Mouse (Mus musculus) adrenal gland, postnatal 4 days (tissue): ENCODE measurements around the gene Syngr4. TPM values are rescaled to one million over a fixed set of nuclear protein-coding genes. Genes with fewer than 3 reads are reported as not detected.
"Not testable (repeated sequence)": the region's sequence is repeated elsewhere in the genome, so short reads cannot be mapped to it uniquely, and the experiment has no call there.

ENCODE experiments used
- DNase-seq, 2 experiments: peaks; one replicate each; pipeline ENCODE4 v3.0.0; 2021 to 2022; ENCODE audit warnings: low spot score in 2 of 2, mixed read lengths in 2 of 2
- total RNA-seq, 2 experiments: library from RNA; stranded (reverse); gene quantifications; 2 replicates each; pipeline ENCODE4 v1.2.3; 2021

Gene Syngr4
- total RNA-seq, 2 experiments from 2014 or later = 0.79 to 0.95 TPM

GRCm38 (mm10) chr7:45916056-45917003, 19.8 kb upstream of the Syngr4 start:
- DNase-seq = peak; percentile 68 to 71

GRCm38 (mm10) chr7:45915011-45915410, 18.5 kb upstream of the Syngr4 start:
- no peak for DNase-seq

- no peak for DNase-seq
These were observed 17.6 kb upstream of the Syngr4 start for GRCm38 (mm10) chr7:45914067-45914466.

- DNase-seq = no peak
These were observed 12.6 kb upstream of the Syngr4 start for GRCm38 (mm10) chr7:45909145-45909544.

- DNase-seq = no peak
These were observed 11.9 kb upstream of the Syngr4 start for GRCm38 (mm10) chr7:45908384-45908783.

GRCm38 (mm10) chr7:45906622-45907021, 10.1 kb upstream of the Syngr4 start:
- DNase-seq = no peak

- no peak for DNase-seq
These were observed 6.0 kb upstream of the Syngr4 start for GRCm38 (mm10) chr7:45902481-45903002.

- no peak for DNase-seq
These were observed 5.0 kb upstream of the Syngr4 start for GRCm38 (mm10) chr7:45901562-45901961.

- DNase-seq = not testable (repeated sequence)
These were observed 1.6 kb upstream of the Syngr4 start for GRCm38 (mm10) chr7:45898125-45898524.

GRCm38 (mm10) chr7:45897258-45897757, 794 bp upstream of the Syngr4 start:
- peak in 1 of 2 experiments; percentile 37 for DNase-seq

GRCm38 (mm10) chr7:45895931-45896516, 490 bp downstream of the Syngr4 start:
- DNase-seq = no peak

- DNase-seq = no peak
These were observed 3.9 kb downstream of the Syngr4 start for GRCm38 (mm10) chr7:45892651-45893050.

- DNase-seq = no peak
These were observed 9.3 kb downstream of the Syngr4 start for GRCm38 (mm10) chr7:45887246-45887645.

- no peak for DNase-seq
These were observed 15.5 kb downstream of the Syngr4 start for GRCm38 (mm10) chr7:45881011-45881410.

GRCm38 (mm10) chr7:45880531-45880930, 16.0 kb downstream of the Syngr4 start:
- DNase-seq = no peak

- not testable (repeated sequence) for DNase-seq
These were observed 18.2 kb downstream of the Syngr4 start, which contains the start of gene Grin2d for GRCm38 (mm10) chr7:45878278-45878677. TSS of gene Grin2d (minus strand) at chr7:45878378.

GRCm38 (mm10) chr7:45876895-45877294, 19.6 kb downstream of the Syngr4 start:
- DNase-seq = no peak

GRCm38 (mm10) chr7:45873061-45873947, 23.2 kb downstream of the Syngr4 start:
- peak; percentile 33 to 53 for DNase-seq

- peak; percentile 79 to 82 for DNase-seq
These were observed 23.9 kb downstream of the Syngr4 start, which contains the start of gene Kdelr1 for GRCm38 (mm10) chr7:45872624-45873023. TSS of gene Kdelr1 (plus strand) at chr7:45872772.

GRCm38 (mm10) chr7:45870282-45871058, 26.0 kb downstream of the Syngr4 start:
- no peak for DNase-seq
